Mouse (Mus musculus): ENCODE measurements around the gene Npsr1. TPM values are rescaled to one million over a fixed set of nuclear protein-coding genes. Genes with fewer than 3 reads are reported as not detected.

The Npsr1 gene
- total and polyA plus RNA-seq, 3 experiments = not detected

GRCm38 (mm10) chr9:24098526-24098925 is 730 bp downstream of the Npsr1 start:
- DNase-seq = no peak
- no peak for TF ChIP-seq EP300 (IDR thresholded peaks at IDR 0.05; ENCODE audit: insufficient read depth, low read depth, low read length)
- no peak for TF ChIP-seq CTCF (IDR thresholded peaks at IDR 0.05)
- TF ChIP-seq POLR2A (IDR thresholded peaks at IDR 0.05; ENCODE audit: insufficient read depth, low read depth, low read length) = no peak
- no peaks in the 10 kb centered on the region for H3K79me2 ChIP-seq (replicated peaks; ENCODE audit: control insufficient read depth, insufficient read depth, low read length)

DNA sequence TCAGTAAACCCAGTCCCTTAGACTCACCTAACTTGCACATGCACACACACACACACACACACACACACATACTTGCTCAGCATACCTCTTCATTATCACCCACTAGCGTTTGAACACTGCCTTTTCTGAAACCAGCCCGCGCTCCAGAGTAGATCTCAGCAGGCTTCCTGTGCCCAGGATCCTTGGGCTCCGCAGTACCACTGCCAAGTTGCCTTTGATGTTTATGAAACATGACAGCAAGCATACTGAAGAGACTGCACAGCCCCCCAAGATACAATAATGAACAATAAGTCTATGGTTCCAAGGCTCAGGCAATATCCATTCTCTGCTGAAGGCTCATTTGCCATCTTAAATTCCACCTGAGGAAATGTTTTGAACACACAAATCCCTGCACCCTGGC is 1.8 kb downstream of the Npsr1 start:
- no peaks in the 10 kb centered on the region for H3K27me3 ChIP-seq (ENCODE audit: control insufficient read depth, insufficient read depth, low read length)
- no peaks in the 10 kb centered on the region for H3K36me3 ChIP-seq (ENCODE audit: control insufficient read depth, insufficient read depth, low read length)
- no peaks in the 10 kb centered on the region for H3K4me1 ChIP-seq (ENCODE audit: control insufficient read depth, insufficient read depth, low read length)
- DNase-seq = no peak
- H3K4me3 ChIP-seq = no peak overlapping the region
- H3K27ac ChIP-seq = no peak overlapping the region
- WGBS = 71% methylated on average over 4 of the region's 4 CpGs
- no peak overlapping the region for H3K9ac ChIP-seq (ENCODE audit: low read depth, low read length)
- no peak for TF ChIP-seq CTCF (IDR thresholded peaks at IDR 0.05)
- TF ChIP-seq POLR2A (IDR thresholded peaks at IDR 0.05; ENCODE audit: insufficient read depth, low read depth, low read length) = no peak
- TF ChIP-seq EP300 (IDR thresholded peaks at IDR 0.05; ENCODE audit: insufficient read depth, low read depth, low read length) = no peak
- intact Hi-C loops (cut with DNase I) = no loop called here
- no peaks in the 10 kb centered on the region for H3K79me2 ChIP-seq (replicated peaks; ENCODE audit: control insufficient read depth, insufficient read depth, low read length)

More at GRCm38 (mm10) chr9:24098526-24098925, 730 bp downstream of the Npsr1 start:
- Histone ChIP-seq H3K27ac (no peak overlapping the region), H3K9ac (ENCODE audit: low read depth, low read length) (no peak overlapping the region), H3K4me3 (no peak overlapping the region), H3K36me3 (ENCODE audit: control insufficient read depth, insufficient read depth, low read length) (no peaks in the 10 kb centered on the region), H3K4me1 (ENCODE audit: control insufficient read depth, insufficient read depth, low read length) (no peaks in the 10 kb centered on the region), H3K27me3 (ENCODE audit: control insufficient read depth, insufficient read depth, low read length) (no peaks in the 10 kb centered on the region)
- intact Hi-C loops (cut with DNase I) = no loop called here
- 56% methylated on average over 2 of the region's 2 CpGs for WGBS

- no peak for DNase-seq
- intact Hi-C loops (cut with DNase I) = loop anchor here (1.0 kb wide), 1 partner anchor 398 kb away; no protein-coding TSS in a partner anchor
- Histone ChIP-seq H3K79me2 (replicated peaks; ENCODE audit: control insufficient read depth, insufficient read depth, low read length) (no peaks in the 10 kb centered on the region), H3K4me1 (ENCODE audit: control insufficient read depth, insufficient read depth, low read length) (no peaks in the 10 kb centered on the region), H3K27me3 (ENCODE audit: control insufficient read depth, insufficient read depth, low read length) (no peaks in the 10 kb centered on the region), H3K4me3 (no peak overlapping the region), H3K9ac (ENCODE audit: low read depth, low read length) (no peak overlapping the region), H3K36me3 (ENCODE audit: control insufficient read depth, insufficient read depth, low read length) (no peaks in the 10 kb centered on the region), H3K27ac (no peak overlapping the region)
- TF ChIP-seq POLR2A (IDR thresholded peaks at IDR 0.05; ENCODE audit: insufficient read depth, low read depth, low read length) = no peak
- TF ChIP-seq EP300 (IDR thresholded peaks at IDR 0.05; ENCODE audit: insufficient read depth, low read depth, low read length) = no peak
- peak; percentile 70 for TF ChIP-seq CTCF (IDR thresholded peaks at IDR 0.05)
- 32% methylated on average over 4 of the region's 4 CpGs for WGBS
Observed at GRCm38 (mm10) chr9:24119423-24119822, 21.6 kb downstream of the Npsr1 start.

DNA sequence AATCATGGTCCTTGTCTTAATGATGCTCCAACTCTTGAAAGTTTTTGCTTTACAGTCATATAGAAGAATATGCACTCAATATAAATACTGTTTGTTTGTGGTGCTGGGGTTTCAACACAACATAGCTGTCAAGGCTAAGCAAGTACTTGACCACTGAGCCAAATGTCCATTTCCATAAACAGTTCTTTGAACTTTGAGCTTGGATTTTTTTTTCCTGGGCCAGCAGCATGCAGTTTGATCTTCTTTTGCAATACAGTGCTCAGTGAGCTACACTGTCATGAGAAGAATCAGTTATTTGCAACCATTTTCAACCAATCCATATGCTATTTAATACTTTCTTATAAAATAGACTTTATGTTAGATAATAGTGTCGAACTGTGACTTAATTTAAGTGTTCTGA is 35.3 kb downstream of the Npsr1 start:
- intact Hi-C loops (cut with DNase I) = no loop called here

DNA sequence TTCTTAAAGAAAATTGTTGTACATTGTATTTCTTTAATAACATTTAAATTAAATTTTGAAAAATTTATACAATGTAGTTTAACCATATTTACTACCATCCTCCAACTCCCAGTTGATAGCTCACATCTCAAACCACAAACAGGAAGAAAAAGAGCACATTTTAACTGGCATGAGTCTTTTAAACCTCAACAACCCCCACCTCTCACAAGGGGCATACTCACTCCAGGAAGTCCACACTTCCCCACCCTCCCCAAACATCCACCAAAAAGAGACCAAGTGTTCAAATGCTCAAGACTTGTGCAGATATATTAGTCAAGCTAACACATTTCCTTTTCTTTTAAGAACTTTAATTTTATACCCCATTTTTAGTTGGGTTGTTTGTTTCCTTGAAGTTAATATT is 38.6 kb downstream of the Npsr1 start:
- H3K9ac ChIP-seq (ENCODE audit: low read depth, low read length) = no peak overlapping the region
- TF ChIP-seq CTCF (IDR thresholded peaks at IDR 0.05) = no peak
- no peak for TF ChIP-seq POLR2A (IDR thresholded peaks at IDR 0.05; ENCODE audit: insufficient read depth, low read depth, low read length)
- TF ChIP-seq EP300 (IDR thresholded peaks at IDR 0.05; ENCODE audit: insufficient read depth, low read depth, low read length) = no peak
- H3K36me3 ChIP-seq (ENCODE audit: control insufficient read depth, insufficient read depth, low read length) = no peaks in the 10 kb centered on the region
- no peaks in the 10 kb centered on the region for H3K79me2 ChIP-seq (replicated peaks; ENCODE audit: control insufficient read depth, insufficient read depth, low read length)
- no peak for DNase-seq
- no peaks in the 10 kb centered on the region for H3K27me3 ChIP-seq (ENCODE audit: control insufficient read depth, insufficient read depth, low read length)
- H3K27ac ChIP-seq = no peak overlapping the region
- intact Hi-C loops (cut with DNase I) = no loop called here
- H3K4me1 ChIP-seq (ENCODE audit: control insufficient read depth, insufficient read depth, low read length) = no peaks in the 10 kb centered on the region
- H3K4me3 ChIP-seq = no peak overlapping the region

More for the DNA sequence above, 35.3 kb downstream of the Npsr1 start:
- no peak for DNase-seq
- Histone ChIP-seq H3K36me3 (ENCODE audit: control insufficient read depth, insufficient read depth, low read length) (no peaks in the 10 kb centered on the region), H3K79me2 (replicated peaks; ENCODE audit: control insufficient read depth, insufficient read depth, low read length) (no peaks in the 10 kb centered on the region), H3K4me3 (no peak overlapping the region), H3K27me3 (ENCODE audit: control insufficient read depth, insufficient read depth, low read length) (no peaks in the 10 kb centered on the region), H3K4me1 (ENCODE audit: control insufficient read depth, insufficient read depth, low read length) (no peaks in the 10 kb centered on the region), H3K27ac (no peak overlapping the region), H3K9ac (ENCODE audit: low read depth, low read length) (no peak overlapping the region)
- TF ChIP-seq EP300 (IDR thresholded peaks at IDR 0.05; ENCODE audit: insufficient read depth, low read depth, low read length) (no peak), CTCF (IDR thresholded peaks at IDR 0.05) (no peak), POLR2A (IDR thresholded peaks at IDR 0.05; ENCODE audit: insufficient read depth, low read depth, low read length) (no peak)
- WGBS = 82% methylated on average over 1 of the region's 1 CpGs

DNA sequence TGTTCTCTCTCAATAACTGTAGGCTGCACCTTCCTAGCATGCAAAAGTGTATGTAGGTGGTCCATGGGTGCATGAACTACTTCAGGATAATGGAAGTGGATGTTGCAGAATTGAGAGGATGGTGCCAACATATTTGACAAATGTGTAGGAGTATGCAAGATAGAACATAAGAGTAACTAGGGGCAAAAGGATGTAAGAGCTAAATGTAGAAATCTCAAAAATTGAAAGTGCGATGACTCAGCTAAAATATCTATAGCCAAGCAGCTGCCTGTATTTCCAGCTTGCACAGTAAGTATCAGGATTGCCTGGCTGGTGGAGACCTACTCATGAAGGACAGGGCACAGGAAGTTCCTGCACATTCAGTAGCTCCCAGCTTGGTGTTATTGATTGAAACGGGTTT is 46.5 kb downstream of the Npsr1 start:
- intact Hi-C loops (cut with DNase I) = no loop called here
- no peaks in the 10 kb centered on the region for H3K36me3 ChIP-seq (ENCODE audit: control insufficient read depth, insufficient read depth, low read length)
- 83% methylated on average over 2 of the region's 2 CpGs for WGBS

More for the DNA sequence above, 46.5 kb downstream of the Npsr1 start:
- no peak for DNase-seq
- Histone ChIP-seq H3K27ac (no peak overlapping the region), H3K4me1 (ENCODE audit: control insufficient read depth, insufficient read depth, low read length) (no peaks in the 10 kb centered on the region), H3K79me2 (replicated peaks; ENCODE audit: control insufficient read depth, insufficient read depth, low read length) (no peaks in the 10 kb centered on the region), H3K4me3 (no peak overlapping the region), H3K9ac (ENCODE audit: low read depth, low read length) (no peak overlapping the region), H3K27me3 (ENCODE audit: control insufficient read depth, insufficient read depth, low read length) (no peaks in the 10 kb centered on the region)
- TF ChIP-seq CTCF (IDR thresholded peaks at IDR 0.05) (no peak), EP300 (IDR thresholded peaks at IDR 0.05; ENCODE audit: insufficient read depth, low read depth, low read length) (no peak), POLR2A (IDR thresholded peaks at IDR 0.05; ENCODE audit: insufficient read depth, low read depth, low read length) (no peak)

Data from heart, adult 2 months (tissue).